Mouse (Mus musculus): ENCODE data around the gene Phactr1.

DNA sequence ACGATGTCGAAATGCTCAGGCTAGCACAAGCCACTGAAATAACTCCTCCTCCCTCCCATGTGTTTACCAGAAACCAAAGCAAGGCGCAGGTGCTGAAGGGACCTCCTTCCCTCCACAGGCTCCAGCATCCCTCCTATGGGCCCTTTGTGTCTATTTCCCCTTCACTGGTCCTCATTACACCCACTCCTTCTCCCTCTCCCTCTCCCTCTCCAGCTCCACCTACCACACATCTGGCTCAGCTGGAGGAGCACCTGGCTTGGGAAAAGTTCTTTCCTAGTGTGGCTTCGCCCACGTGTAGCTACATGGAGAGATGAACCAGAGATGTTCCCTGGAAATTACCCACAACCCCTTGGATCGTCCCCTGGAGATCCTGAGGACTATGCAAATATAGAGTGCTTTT, 356.1 kb downstream of the Phactr1 start:
- TF ChIP-seq MYOD1 (IDR thresholded peaks at IDR 0.05; ENCODE audit: control insufficient read depth in 1 of 3, insufficient read length in 2 of 3, low read depth in 2 of 3), result no peak
- TF ChIP-seq CEBPB (IDR thresholded peaks at IDR 0.05; ENCODE audit: insufficient read depth, poor library complexity, severe bottlenecking), result no peak
- TF ChIP-seq POLR2A (IDR thresholded peaks at IDR 0.05; ENCODE audit: insufficient read length, low read depth), result no peak
- TF ChIP-seq MAX (IDR thresholded peaks at IDR 0.05; ENCODE audit: low read depth), result no peak
- TF ChIP-seq POLR2AphosphoS2 (IDR thresholded peaks at IDR 0.05; ENCODE audit: insufficient read length, low read depth), result no peak
- TF ChIP-seq TCF12 (IDR thresholded peaks at IDR 0.05; ENCODE audit: insufficient read depth, poor library complexity, severe bottlenecking), result no peak
- no peak for TF ChIP-seq USF1 (IDR thresholded peaks at IDR 0.05; ENCODE audit: low read depth)
- no peak for TF ChIP-seq MYOG (IDR thresholded peaks at IDR 0.05; ENCODE audit: control insufficient read depth in 1 of 3, insufficient read depth in 1 of 3, insufficient read length in 2 of 3, low read depth in 2 of 3)
- no peak for TF ChIP-seq SRF (IDR thresholded peaks at IDR 0.05; ENCODE audit: control insufficient read depth, insufficient read length, low read depth)
- no peak for TF ChIP-seq TCF3 (IDR thresholded peaks at IDR 0.05; ENCODE audit: insufficient read length, low read depth)
- no peak for TF ChIP-seq REST (IDR thresholded peaks at IDR 0.05; ENCODE audit: insufficient read depth, insufficient read length)
- TF ChIP-seq E2F4 (IDR thresholded peaks at IDR 0.05; ENCODE audit: insufficient read depth), result no peak
